Mouse (Mus musculus) MEL (cell line): ENCODE results near the gene Arhgap18. TPM values are rescaled to one million over a fixed set of nuclear protein-coding genes. Genes with fewer than 3 reads are reported as not detected.

ENCODE experiments used
- DNase-seq: peaks from one replicate; pipeline ENCODE4 v3.0.0; 2011; ENCODE audit warnings: low read depth, low spot score
- H3K27ac ChIP-seq: 2 replicates; pipeline ENCODE4 v1.5.1; 2012; ENCODE audit warnings: low read depth, mild to moderate bottlenecking, control low read depth, low read length, moderate library complexity; ENCODE audit not compliant: control insufficient read depth
- H3K27me3 ChIP-seq, 2 experiments: fragments of 150-350 bp in 1 of 2; sonication (generic) in 1 of 2; 2 replicates each; pipeline ENCODE4 v1.6.1; 2012; ENCODE audit warnings: low read length in 2 of 2, mild to moderate bottlenecking in 2 of 2, improper control_type of control experiment in 1 of 2, moderate library complexity in 1 of 2; ENCODE audit not compliant: insufficient read depth in 2 of 2, control insufficient read depth in 1 of 2
- H3K36me3 ChIP-seq, 2 experiments: 2 replicates each; pipeline ENCODE4 v1.6.1; 2012 to 2014; ENCODE audit warnings: low read length in 2 of 2, improper control_type of control experiment in 1 of 2, inconsistent platforms in 1 of 2, mild to moderate bottlenecking in 1 of 2; ENCODE audit not compliant: insufficient read depth in 2 of 2, control insufficient read depth in 1 of 2
- H3K4me1 ChIP-seq, 2 experiments: fragments of 150-350 bp in 1 of 2; sonication (generic) in 1 of 2; 2 replicates each; pipeline ENCODE4 v1.6.1; 2012; ENCODE audit warnings: low read length in 2 of 2, improper control_type of control experiment in 1 of 2, mild to moderate bottlenecking in 1 of 2; ENCODE audit not compliant: insufficient read depth in 2 of 2, control insufficient read depth in 1 of 2
- H3K4me3 ChIP-seq, 2 experiments: fragments of 150-350 bp in 1 of 2; sonication (generic) in 1 of 2; 2 replicates each; pipeline ENCODE4 v1.5.1; 2012; ENCODE audit warnings: low read depth in 2 of 2, low read length in 2 of 2, mild to moderate bottlenecking in 2 of 2, moderate library complexity in 2 of 2, control low read depth in 1 of 2, improper control_type of control experiment in 1 of 2; ENCODE audit not compliant: control insufficient read depth in 1 of 2, insufficient read depth in 1 of 2
- H3K79me2 ChIP-seq: 2 replicates; pipeline ENCODE4 v1.6.1; 2012; ENCODE audit warnings: mild to moderate bottlenecking, low read length, moderate library complexity; ENCODE audit not compliant: control insufficient read depth, poor library complexity, insufficient read depth
- H3K9ac ChIP-seq: 2 replicates; pipeline ENCODE4 v1.6.1; 2012; ENCODE audit warnings: low read depth, mild to moderate bottlenecking, control low read depth, low read length, moderate library complexity; ENCODE audit not compliant: control insufficient read depth, poor library complexity, severe bottlenecking
- H3K9me3 ChIP-seq: fragments of 150-350 bp; sonication (generic); replicated peaks from 2 replicates; pipeline ENCODE4 v1.6.1; 2012; ENCODE audit warnings: mild to moderate bottlenecking, low read length, improper control_type of control experiment, moderate library complexity; ENCODE audit not compliant: insufficient read depth
- CHD2 ChIP-seq: IDR thresholded peaks from 2 replicates; pipeline ENCODE4 v1.6.1; 2011; ENCODE audit warnings: low read length, improper control_type of control experiment
- E2F4 ChIP-seq: IDR thresholded peaks from 2 replicates; pipeline ENCODE4 v1.6.1; 2011; ENCODE audit warnings: low read depth, low read length, improper control_type of control experiment, borderline replicate concordance
- ELF1 ChIP-seq: IDR thresholded peaks from 2 replicates; pipeline ENCODE4 v1.6.1; 2014; ENCODE audit warnings: low read depth, mild to moderate bottlenecking, inconsistent platforms, low read length, improper control_type of control experiment, moderate library complexity
- EP300 ChIP-seq, 2 experiments: IDR thresholded peaks; 2 replicates each; pipeline ENCODE4 v1.6.1; 2011; ENCODE audit warnings: improper control_type of control experiment in 2 of 2, low read length in 2 of 2, low read depth in 1 of 2, mild to moderate bottlenecking in 1 of 2
- ETS1 ChIP-seq: IDR thresholded peaks from 2 replicates; pipeline ENCODE4 v1.6.1; 2012; ENCODE audit warnings: low read depth, mild to moderate bottlenecking, inconsistent platforms, low read length, improper control_type of control experiment, moderate library complexity
- GABPA ChIP-seq: IDR thresholded peaks from 2 replicates; pipeline ENCODE4 v1.6.1; 2012; ENCODE audit warnings: low read depth, mild to moderate bottlenecking, inconsistent platforms, low read length, improper control_type of control experiment, moderate library complexity
- GATA1 ChIP-seq: IDR thresholded peaks from 2 replicates; pipeline ENCODE4 v1.6.1; 2011; ENCODE audit warnings: low read depth, low read length, improper control_type of control experiment
- HCFC1 ChIP-seq: IDR thresholded peaks from 2 replicates; pipeline ENCODE4 v1.6.1; 2012; ENCODE audit warnings: low read depth, mild to moderate bottlenecking, inconsistent platforms, low read length, improper control_type of control experiment, moderate library complexity
- JUND ChIP-seq: IDR thresholded peaks from 2 replicates; pipeline ENCODE4 v1.6.1; 2011; ENCODE audit warnings: low read depth, mild to moderate bottlenecking, improper control_type of control experiment, low read length
- MAX ChIP-seq: IDR thresholded peaks from 2 replicates; pipeline ENCODE4 v1.6.1; 2011; ENCODE audit warnings: low read length, improper control_type of control experiment
- MAZ ChIP-seq: IDR thresholded peaks from 2 replicates; pipeline ENCODE4 v1.6.1; 2012; ENCODE audit warnings: low read depth, mild to moderate bottlenecking, inconsistent platforms, low read length, improper control_type of control experiment
- NELFE ChIP-seq: IDR thresholded peaks from 2 replicates; pipeline ENCODE4 v1.6.1; 2011; ENCODE audit warnings: low read depth, low read length, improper control_type of control experiment
- NRF1 ChIP-seq: IDR thresholded peaks from 2 replicates; pipeline ENCODE4 v1.6.1; 2014; ENCODE audit warnings: low read depth, mild to moderate bottlenecking, inconsistent platforms, low read length, improper control_type of control experiment, moderate library complexity; ENCODE audit not compliant: poor library complexity, insufficient read depth, severe bottlenecking
- POLR2A ChIP-seq, 2 experiments: IDR thresholded peaks; 2 replicates each; pipeline ENCODE4 v1.6.1; 2011 to 2012; ENCODE audit warnings: low read length in 2 of 2, mild to moderate bottlenecking in 2 of 2, control low read depth in 1 of 2, improper control_type of control experiment in 1 of 2, low read depth in 1 of 2, moderate library complexity in 1 of 2; ENCODE audit not compliant: control insufficient read depth in 1 of 2, insufficient read depth in 1 of 2, poor library complexity in 1 of 2
- POLR2AphosphoS2 ChIP-seq: IDR thresholded peaks from 2 replicates; pipeline ENCODE4 v1.6.1; 2011; ENCODE audit warnings: low read length, improper control_type of control experiment
- RCOR1 ChIP-seq: IDR thresholded peaks from 2 replicates; pipeline ENCODE4 v1.6.1; 2012; ENCODE audit warnings: low read depth, mild to moderate bottlenecking, inconsistent platforms, low read length, improper control_type of control experiment
- SIN3A ChIP-seq: IDR thresholded peaks from 2 replicates; pipeline ENCODE4 v1.6.1; 2012; ENCODE audit warnings: low read length, improper control_type of control experiment, inconsistent platforms
- TAL1 ChIP-seq: IDR thresholded peaks from 2 replicates; pipeline ENCODE4 v1.6.1; 2012; ENCODE audit warnings: mild to moderate bottlenecking, inconsistent platforms, low read length, moderate library complexity, mixed read lengths
- TBP ChIP-seq: IDR thresholded peaks from 2 replicates; pipeline ENCODE4 v1.8.0; 2011; ENCODE audit warnings: low read depth, low read length, improper control_type of control experiment
- TCF12 ChIP-seq: IDR thresholded peaks from 2 replicates; pipeline ENCODE4 v1.6.1; 2014; ENCODE audit warnings: low read depth, mild to moderate bottlenecking, inconsistent platforms, low read length, improper control_type of control experiment, moderate library complexity
- ZMIZ1 ChIP-seq: IDR thresholded peaks from 2 replicates; pipeline ENCODE4 v1.6.1; 2012; ENCODE audit warnings: low read depth, mild to moderate bottlenecking, inconsistent platforms, low read length, improper control_type of control experiment, moderate library complexity
- ZNF384 ChIP-seq: IDR thresholded peaks from 2 replicates; pipeline ENCODE4 v1.6.1; 2012; ENCODE audit warnings: low read depth, mild to moderate bottlenecking, inconsistent platforms, low read length, improper control_type of control experiment
- polyA plus RNA-seq, 2 experiments: library from polyadenylated mRNA; stranded (reverse) in 1 of 2; unstranded in 1 of 2; fragments of >175 nt in 1 of 2; fragments of >200 nt in 1 of 2; gene quantifications; 2 replicates each; pipeline versions ENCODE4 v1.2.1 to v1.2.4; 2012; ENCODE audit warnings: low replicate concordance in 2 of 2, low read depth in 1 of 2; ENCODE audit not compliant: insufficient read length in 2 of 2, insufficient read depth in 1 of 2, missing spikeins in 1 of 2
- total RNA-seq: library from RNA; depleted of rRNA; stranded (reverse); fragments of 300-350 nt; gene quantifications from 2 replicates; pipeline ENCODE4 v1.2.3, GENCODE M21; 2012

Gene Arhgap18
- total and polyA plus RNA-seq, 3 experiments = 3.4 to 4.4 TPM; not detected in 1

- peaks cover 3% of the 10 kb centered on the region; the same call in 1 of the 2 replicates for H3K79me2 ChIP-seq
- no peak for DNase-seq
- no peaks in the 10 kb centered on the region for H3K9me3 ChIP-seq
- no peak for TF ChIP-seq HCFC1
- 0 out of 4 replicates have a peak, but pooled peaks of 1 of the 2 experiments have one; percentile 0 for TF ChIP-seq EP300 (IDR thresholded peaks at IDR 0.05; ENCODE audit: low read depth in 1 of 2, low read length in 2 of 2)
- H3K4me1 ChIP-seq = peaks cover 25 to 39% of the 10 kb centered on the region in 2 experiments
- H3K27me3 ChIP-seq = no peaks in the 10 kb centered on the region
- H3K9ac ChIP-seq = no peak overlapping the region
- peaks cover 0 to 32% of the 10 kb centered on the region in 2 experiments; a peak in 2 of 4 replicates for H3K36me3 ChIP-seq
- H3K27ac ChIP-seq = no peak overlapping the region; the same call in 1 of the 2 replicates
- no peak overlapping the region for H3K4me3 ChIP-seq
These were observed 16.8 kb downstream of the Arhgap18 start for GRCm38 (mm10) chr10:26770035-26770434.

DNA sequence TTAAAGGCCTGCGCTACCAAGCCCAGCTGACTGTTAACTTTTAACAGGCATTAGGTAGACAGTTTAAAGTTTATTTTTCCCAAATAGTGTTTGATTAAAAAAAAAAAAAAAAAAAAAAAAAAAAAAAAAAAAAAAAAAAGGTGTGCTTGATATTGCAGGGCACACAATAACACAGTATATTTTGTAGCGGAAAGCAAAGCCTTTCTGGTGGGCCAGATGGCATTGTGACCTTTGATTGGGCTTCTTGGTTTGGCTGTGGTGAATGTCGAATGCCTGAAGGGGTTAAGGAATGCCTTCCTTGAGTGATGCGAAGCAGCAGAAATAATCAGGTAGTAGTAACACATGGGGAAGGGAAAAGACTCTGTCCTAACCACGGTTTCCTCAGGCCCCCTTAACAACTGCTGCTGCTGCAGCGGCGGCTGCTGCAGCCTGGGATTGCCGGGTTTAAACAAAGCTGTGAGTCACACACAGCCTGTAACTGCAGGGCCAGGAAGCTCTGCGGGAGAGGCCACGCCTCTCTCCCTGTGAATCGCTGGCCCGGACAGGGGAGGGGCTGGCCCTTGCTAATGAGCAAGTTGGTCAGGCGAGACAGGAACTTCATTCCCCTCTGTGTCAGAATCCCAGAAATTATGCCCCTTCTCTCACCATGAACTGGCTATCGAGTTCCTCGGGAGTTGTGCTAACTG lies 18.9 kb downstream of the Arhgap18 start:
- Histone ChIP-seq H3K36me3 (peaks cover 0 to 32% of the 10 kb centered on the region in 2 experiments; a peak in 2 of 4 replicates), H3K4me3 (peak overlapping the region; percentile 79 to 81), H3K27ac (peak overlapping the region; percentile 55), H3K27me3 (no peaks in the 10 kb centered on the region), H3K9ac (peak overlapping the region; percentile 69), H3K4me1 (peaks cover 22 to 34% of the 10 kb centered on the region in 2 experiments), H3K9me3 (no peaks in the 10 kb centered on the region), H3K79me2 (peaks cover 3% of the 10 kb centered on the region; the same call in 1 of the 2 replicates)
- DNase-seq = peak; percentile 94
- TF ChIP-seq ZNF384 (peak; percentile 76), JUND (0 out of 2 replicates have a peak, but pooled peaks have one; percentile 49), EP300 (IDR thresholded peaks at IDR 0.05; ENCODE audit: low read depth in 1 of 2, low read length in 2 of 2) (0 out of 4 replicates have a peak, but pooled peaks of 1 of the 2 experiments have one; percentile 11), SIN3A (peak; percentile 56), MAZ (peak; percentile 47; the same call in 1 of the 2 replicates), CHD2 (no peak), NELFE (peak; percentile 75), POLR2A (IDR thresholded peaks at IDR 0.05; ENCODE audit: control insufficient read depth in 1 of 2, insufficient read depth in 1 of 2, low read depth in 1 of 2, low read length in 2 of 2, poor library complexity in 1 of 2) (peak; percentile 54 to 78; a peak in 3 of 4 replicates), E2F4 (no peak), TAL1 (no peak), ZMIZ1 (peak; percentile 89), ETS1 (peak; percentile 49; the same call in 1 of the 2 replicates), MAX (peak; percentile 63; the same call in 1 of the 2 replicates), RCOR1 (no peak), TBP (peak; percentile 90), NRF1 (0 out of 2 replicates have a peak, but pooled peaks have one; percentile 10), GABPA (no peak), TCF12 (peak; percentile 34; the same call in 1 of the 2 replicates), GATA1 (no peak), POLR2AphosphoS2 (peak; percentile 51; the same call in 1 of the 2 replicates), ELF1 (peak; percentile 72)
